ENCODE assay signal across 29 mouse cellular contexts in genomic region chr16:5493352-5493751, GRCm38 (mm10).
DNase-seq lines count a peak whose midpoint lies in the region; ATAC-seq and TF ChIP-seq lines count a peak whose summit lies in the region.
"Had no signal": no experiment of that assay in that cellular context is flagged by ENCODE, and none has a peak within 500 bp of the region (broad histone marks: within the 10 kb centered on the region; RNA-seq: fewer than 3 reads in every experiment).

No protein-coding gene starts in this region.

- no peaks in the 10 kb centered on the region for H3K27me3 ChIP-seq in kidney, embryonic 15.5 days
- H3K27me3 ChIP-seq in liver, postnatal 0 days (ENCODE audit: insufficient read depth, low read length): no peaks in the 10 kb centered on the region
- H3K27me3 ChIP-seq in midbrain, embryonic 11.5 days (ENCODE audit: control insufficient read depth, insufficient read depth, low read length): no peaks in the 10 kb centered on the region
- H3K27me3 ChIP-seq in midbrain, embryonic 14.5 days (ENCODE audit: control insufficient read depth, insufficient read depth, low read length): no peaks in the 10 kb centered on the region
- H3K27me3 ChIP-seq in stomach, postnatal 0 days (ENCODE audit: control insufficient read depth, insufficient read depth, low read length): no peaks in the 10 kb centered on the region
- H3K27me3 ChIP-seq: embryonic facial prominence, embryonic 12.5 days; forebrain, embryonic 15.5 days; heart, embryonic 12.5 days; liver, embryonic 13.5 days; neural tube, embryonic 15.5 days had no signal

- H3K9ac ChIP-seq in kidney, embryonic 15.5 days: no peak overlapping the region
- H3K9ac ChIP-seq in liver, postnatal 0 days (replicated peaks): no peak overlapping the region
- no peak overlapping the region for H3K9ac ChIP-seq in midbrain, embryonic 11.5 days (ENCODE audit: low read length)
- no peak overlapping the region for H3K9ac ChIP-seq in midbrain, embryonic 14.5 days (replicated peaks; ENCODE audit: low read length)
- H3K9ac ChIP-seq in stomach, postnatal 0 days (ENCODE audit: low read length): no peak overlapping the region
- H3K9ac ChIP-seq: embryonic facial prominence, embryonic 12.5 days; forebrain, embryonic 15.5 days; heart, embryonic 12.5 days; hindbrain, embryonic 14.5 days; liver, embryonic 13.5 days; midbrain, embryonic 12.5 days; neural tube, embryonic 15.5 days had no signal

- H3K4me2 ChIP-seq in kidney, embryonic 15.5 days: peak overlapping the region; percentile 12
- no peak overlapping the region for H3K4me2 ChIP-seq in liver, postnatal 0 days (ENCODE audit: low read depth, low read length)
- no peak overlapping the region for H3K4me2 ChIP-seq in midbrain, embryonic 11.5 days
- H3K4me2 ChIP-seq in midbrain, embryonic 14.5 days (ENCODE audit: low read length): no peak overlapping the region
- no peak overlapping the region for H3K4me2 ChIP-seq in stomach, postnatal 0 days (replicated peaks; ENCODE audit: low read depth)
- H3K4me2 ChIP-seq: embryonic facial prominence, embryonic 12.5 days; forebrain, embryonic 15.5 days; heart, embryonic 12.5 days; hindbrain, embryonic 14.5 days; liver, embryonic 13.5 days; midbrain, embryonic 12.5 days; neural tube, embryonic 15.5 days had no signal

- DNase-seq in kidney, adult 9 months: no peak
- DNase-seq in liver, postnatal 0 days: no peak
- no peak for DNase-seq in liver
- DNase-seq in midbrain, embryonic 11.5 days (ENCODE audit: low spot score, missing footprints): peak; percentile 78
- DNase-seq in midbrain, embryonic 14.5 days: no peak
- DNase-seq in stomach, postnatal 0 days (ENCODE audit: low spot score): no peak
- no peak for DNase-seq in Muller cell, postnatal 12 days (ENCODE audit: inconsistent ontology term)
- DNase-seq: adrenal gland, postnatal 14 days; B cell, adult 2 months; cerebellum, adult 11-12 months; cerebellum, adult 9-11 months; embryo, embryonic 11 days; gastrocnemius, adult 2 months; heart, adult 2 months; heart, postnatal 4 days; layer of hippocampus, postnatal 36 days; left cerebral cortex, postnatal 4 days; liver, embryonic 13.5 days; lung, postnatal 14 days; retina, postnatal 1 day; right cerebral cortex, postnatal 14 days had no signal

- no peaks in the 10 kb centered on the region for H3K36me3 ChIP-seq in kidney, embryonic 15.5 days
- H3K36me3 ChIP-seq in liver, postnatal 0 days (replicated peaks; ENCODE audit: insufficient read depth, low read length): no peaks in the 10 kb centered on the region
- no peaks in the 10 kb centered on the region for H3K36me3 ChIP-seq in midbrain, embryonic 11.5 days (ENCODE audit: control insufficient read depth, insufficient read depth, low read length)
- no peaks in the 10 kb centered on the region for H3K36me3 ChIP-seq in midbrain, embryonic 14.5 days (ENCODE audit: control insufficient read depth, insufficient read depth, low read length)
- no peaks in the 10 kb centered on the region for H3K36me3 ChIP-seq in stomach, postnatal 0 days (ENCODE audit: control insufficient read depth, insufficient read depth, low read length)
- H3K36me3 ChIP-seq: embryonic facial prominence, embryonic 12.5 days; forebrain, embryonic 15.5 days; heart, embryonic 12.5 days; liver, embryonic 13.5 days; midbrain, embryonic 12.5 days; neural tube, embryonic 15.5 days had no signal

- H3K27ac ChIP-seq in kidney, embryonic 15.5 days: no peak overlapping the region
- no peak overlapping the region for H3K27ac ChIP-seq in liver, postnatal 0 days (ENCODE audit: low read depth)
- no peak overlapping the region for H3K27ac ChIP-seq in midbrain, embryonic 11.5 days (ENCODE audit: low read depth, low read length)
- H3K27ac ChIP-seq in midbrain, embryonic 14.5 days (replicated peaks; ENCODE audit: low read depth, low read length): no peak overlapping the region
- H3K27ac ChIP-seq in stomach, postnatal 0 days (replicated peaks): no peak overlapping the region
- H3K27ac ChIP-seq: embryonic facial prominence, embryonic 12.5 days; forebrain, embryonic 15.5 days; gastrocnemius, adult 2 months; heart, adult 2 months; hindbrain, embryonic 14.5 days; liver, embryonic 13.5 days; midbrain, embryonic 12.5 days; neural tube, embryonic 15.5 days had no signal

- peaks cover 12% of the 10 kb centered on the region for H3K4me1 ChIP-seq in kidney, embryonic 15.5 days
- 0 out of 2 replicates have a peak, but pooled peaks cover 3% of the 10 kb centered on the region for H3K4me1 ChIP-seq in liver, postnatal 0 days (ENCODE audit: insufficient read depth)
- H3K4me1 ChIP-seq in midbrain, embryonic 11.5 days (ENCODE audit: control insufficient read depth, insufficient read depth, low read length): peaks cover 9% of the 10 kb centered on the region; the same call in 1 of the 2 replicates
- 0 out of 2 replicates have a peak, but pooled peaks cover 4% of the 10 kb centered on the region for H3K4me1 ChIP-seq in midbrain, embryonic 14.5 days (ENCODE audit: control insufficient read depth, insufficient read depth, low read length)
- H3K4me1 ChIP-seq in stomach, postnatal 0 days (replicated peaks; ENCODE audit: control insufficient read depth, insufficient read depth): no peaks in the 10 kb centered on the region
- H3K4me1 ChIP-seq: embryonic facial prominence, embryonic 12.5 days; forebrain, embryonic 15.5 days; heart, embryonic 12.5 days; liver, embryonic 13.5 days had no signal

- no peak for TF ChIP-seq EP300 in liver, postnatal 0 days (IDR thresholded peaks at IDR 0.05; ENCODE audit: low read depth)
- TF ChIP-seq EP300 in stomach, postnatal 0 days (optimal IDR thresholded peaks at IDR 0.05): no peak

- no peaks in the 10 kb centered on the region for H3K9me3 ChIP-seq in kidney, embryonic 15.5 days (replicated peaks)
- no peaks in the 10 kb centered on the region for H3K9me3 ChIP-seq in liver, postnatal 0 days (ENCODE audit: low read length)
- no peaks in the 10 kb centered on the region for H3K9me3 ChIP-seq in midbrain, embryonic 11.5 days (ENCODE audit: control insufficient read depth, low read length)
- H3K9me3 ChIP-seq in midbrain, embryonic 14.5 days (ENCODE audit: control insufficient read depth, low read length): no peaks in the 10 kb centered on the region; the same call in 1 of the 2 replicates
- no peaks in the 10 kb centered on the region for H3K9me3 ChIP-seq in stomach, postnatal 0 days (ENCODE audit: control insufficient read depth, low read length)
- H3K9me3 ChIP-seq: embryonic facial prominence, embryonic 12.5 days; forebrain, embryonic 15.5 days; heart, embryonic 12.5 days; liver, embryonic 13.5 days; midbrain, embryonic 12.5 days; neural tube, embryonic 15.5 days had no signal

- 0 out of 2 replicates have a peak, but pooled peaks have one; percentile 13 for TF ChIP-seq CTCF in liver, postnatal 0 days (IDR thresholded peaks at IDR 0.05; ENCODE audit: low read depth)
- TF ChIP-seq CTCF in stomach, postnatal 0 days (IDR thresholded peaks at IDR 0.05; ENCODE audit: low read depth): peak; percentile 16; the same call in 1 of the 2 replicates

- H3K4me3 ChIP-seq in kidney, embryonic 15.5 days (replicated peaks): no peak overlapping the region
- H3K4me3 ChIP-seq in liver, postnatal 0 days (ENCODE audit: low read depth, low read length): no peak overlapping the region
- no peak overlapping the region for H3K4me3 ChIP-seq in midbrain, embryonic 11.5 days (ENCODE audit: low read depth, low read length)
- H3K4me3 ChIP-seq in midbrain, embryonic 14.5 days (replicated peaks; ENCODE audit: low read depth, low read length): no peak overlapping the region
- H3K4me3 ChIP-seq in stomach, postnatal 0 days (ENCODE audit: low read depth, low read length): no peak overlapping the region
- H3K4me3 ChIP-seq: embryonic facial prominence, embryonic 12.5 days; forebrain, embryonic 15.5 days; gastrocnemius, adult 2 months; heart, adult 2 months; heart, embryonic 12.5 days; liver, embryonic 13.5 days; midbrain, embryonic 12.5 days; neural tube, embryonic 15.5 days had no signal

- 0 out of 2 replicates have a peak, but pooled peaks have one; percentile 53 for ATAC-seq in kidney, embryonic 15.5 days (replicated peaks; ENCODE audit: low FRiP score)
- no peak for ATAC-seq in liver, postnatal 0 days
- no peak for ATAC-seq in midbrain, embryonic 11.5 days (ENCODE audit: low FRiP score)
- no peak for ATAC-seq in midbrain, embryonic 14.5 days (ENCODE audit: low FRiP score, low TSS enrichment)
- no peak for ATAC-seq in stomach, postnatal 0 days (ENCODE audit: low FRiP score, low TSS enrichment)
- ATAC-seq: forebrain, embryonic 15.5 days; inflammation-experienced regulatory T-cells, adult 6 months had no signal

- WGBS in kidney, embryonic 15.5 days: 15% methylated on average over 6 of the region's 6 CpGs
- 23% methylated on average over 6 of the region's 6 CpGs for WGBS in liver, postnatal 0 days (ENCODE audit: insufficient replicate concordance)
- WGBS in midbrain, embryonic 11.5 days: 43% methylated on average over 6 of the region's 6 CpGs
- WGBS in midbrain, embryonic 14.5 days: 38% methylated on average over 6 of the region's 6 CpGs
- 12% methylated on average over 6 of the region's 6 CpGs for WGBS in stomach, postnatal 0 days
